Mouse (Mus musculus) Patski (cell line): ENCODE data around the gene Sowaha. TPM values are rescaled to one million over a fixed set of nuclear protein-coding genes. Genes with fewer than 3 reads are reported as not detected.
"Not testable (repeated sequence)": the region's sequence is repeated elsewhere in the genome, so short reads cannot be mapped to it uniquely, and the experiment has no call there.

Experiments
- ATAC-seq: fragments of 100-300 bp; one replicate; pipeline ENCODE4 v1.8.0; 2021
- CTCF ChIA-PET: fragments of 350-600 bp; sonication (Branson Sonifier 250); formaldehyde crosslinking; loops from one replicate; lab custom pipeline; 2022; ENCODE audit warnings: inconsistent platforms; lab: Charles Lee
- POLR2A ChIA-PET: fragments of 350-600 bp; sonication (Branson Sonifier 250); formaldehyde crosslinking; loops from one replicate; lab custom pipeline; 2022; ENCODE audit warnings: antibody characterized with exemption, inconsistent platforms; lab: Charles Lee
- DNase-seq: peaks from one replicate; pipeline ENCODE4 v3.0.0-alpha.2; 2011; ENCODE audit warnings: low read depth, low spot score
- H3K27me3 ChIP-seq: fragments of 371-371 bp; one replicate; pipeline ENCODE4 v1.5.1; 2021
- CTCF ChIP-seq: fragments of 100-300 bp; IDR thresholded peaks from one replicate; pipeline ENCODE4 v1.5.1; 2021
- in situ Hi-C: fragments of 300-500 bp; cut with MboI; formaldehyde crosslinking; loops from 3 replicates; pipeline ENCODE4 v1.11.1; 2018; ENCODE audit warnings: low pct_unique_long_range_greater_than_20kb, mixed read lengths
- polyA plus RNA-seq: library from polyadenylated mRNA; unstranded; gene quantifications from one replicate; pipeline ENCODE4 v1.2.3, GENCODE M21; 2021

The Sowaha gene
- polyA plus RNA-seq, 1 experiment from 2014 or later: not detected

- ChIA-PET POLR2A (no interaction called here), CTCF (no interaction called here)
- ATAC-seq (no peak), DNase-seq (no peak)
- in situ Hi-C loops: no loop called here
- no peak for TF ChIP-seq CTCF
- no peaks in the 10 kb centered on the region for H3K27me3 ChIP-seq
These were observed 51.4 kb downstream of the Sowaha start for GRCm38 (mm10) chr11:53428716-53429057.

GRCm38 (mm10) chr11:53427993-53428715 is 51.9 kb downstream of the Sowaha start:
- no peak for TF ChIP-seq CTCF
- ATAC-seq: no peak
- in situ Hi-C loops: no loop called here
- no peaks in the 10 kb centered on the region for H3K27me3 ChIP-seq
- ChIA-PET CTCF (interaction anchor here (0.6 to 1.4 kb wide), 3 partner anchors 8 to 124 kb away, joined by 3 to 4 read pairs (median 3); no protein-coding TSS in a partner anchor), POLR2A (no interaction called here)
- DNase-seq: no peak

- POLR2A ChIA-PET, in situ Hi-C loops, DNase-seq, ATAC-seq, H3K27me3 ChIP-seq: not testable (repeated sequence)
- CTCF ChIA-PET: interaction anchor here (1.4 kb wide), 1 partner anchor 16 kb away, joined by 4 read pairs; no protein-coding TSS in a partner anchor
These were observed 53.2 kb downstream of the Sowaha start for GRCm38 (mm10) chr11:53426914-53427313.

Other genes with a start within 250 kb of the Sowaha start
- gene Hspa4, start 179.8 kb downstream of the Sowaha start, polyA plus RNA-seq: 190 TPM
- gene Zcchc10, start 155.6 kb downstream of the Sowaha start, polyA plus RNA-seq: 14.4 TPM
- 73.6 TPM for gene Aff4, start 129.4 kb downstream of the Sowaha start, polyA plus RNA-seq
- 0.12 TPM for gene Leap2, start 57.1 kb downstream of the Sowaha start, polyA plus RNA-seq
- gene Uqcrq, start 49.4 kb downstream of the Sowaha start, polyA plus RNA-seq: 664 TPM
- gene Gdf9, start 49.3 kb downstream of the Sowaha start, polyA plus RNA-seq: 0.08 TPM
- not detected for gene Gm10447, start 23.2 kb downstream of the Sowaha start, polyA plus RNA-seq
- not detected for gene Shroom1, start 23.1 kb downstream of the Sowaha start, polyA plus RNA-seq
- gene Gm9837, start 9.8 kb downstream of the Sowaha start, polyA plus RNA-seq: not detected
- not detected for gene Gm9945, start 108 bp downstream of the Sowaha start, polyA plus RNA-seq
- 55.7 TPM for gene Sept8, start 39.0 kb upstream of the Sowaha start, polyA plus RNA-seq
- 52.7 TPM for gene Kif3a, start 87.1 kb upstream of the Sowaha start, polyA plus RNA-seq
- gene Il4, start 138.4 kb upstream of the Sowaha start, polyA plus RNA-seq: 3.2 TPM
- gene Il13, start 154.4 kb upstream of the Sowaha start, polyA plus RNA-seq: not detected
- 20.9 TPM for gene Rad50, start 227.0 kb upstream of the Sowaha start, polyA plus RNA-seq
- gene Il5, start 240.5 kb upstream of the Sowaha start, polyA plus RNA-seq: not detected